Mouse (Mus musculus) layer of hippocampus, adult 2 months (tissue): ENCODE measurements around the gene Noct. TPM values are rescaled to one million over a fixed set of nuclear protein-coding genes. Genes with fewer than 3 reads are reported as not detected.
"Not testable (repeated sequence)": the region's sequence is repeated elsewhere in the genome, so short reads cannot be mapped to it uniquely, and the experiment has no call there.

Experiments used
- DNase-seq, 2 experiments: peaks; one replicate each; pipeline ENCODE4 v3.0.0; 2022; ENCODE audit warnings: low spot score in 2 of 2
- H3K27ac ChIP-seq: fragments of 200-600 bp; 2 replicates; pipeline ENCODE4 v1.8.1; 2022
- H3K4me3 ChIP-seq: fragments of 200-600 bp; 2 replicates; pipeline ENCODE4 v1.8.1; 2022; ENCODE audit warnings: mild to moderate bottlenecking
- CTCF ChIP-seq: fragments of 200-600 bp; conservative IDR thresholded peaks from 2 replicates; pipeline ENCODE4 v1.8.1; 2022; ENCODE audit warnings: antibody characterized with exemption, mild to moderate bottlenecking, moderate library complexity
- long read RNA-seq, 2 experiments: library from polyadenylated mRNA; stranded (forward); transcript quantifications; one replicate each; pipeline ENCODE4 v2.0.0; 2021; ENCODE audit warnings: borderline mapping rate in 2 of 2
- total RNA-seq, 2 experiments: library from RNA; stranded (reverse); gene quantifications; 2 replicates each; pipeline ENCODE4 v1.2.3; 2021

Gene Noct
- 10 to 100 TPM; 57.2 to 61.0 TPM for total RNA-seq
- long read RNA-seq, experiment 1, transcript Noct-201 (3 exons, 3,059 nt), result major isoform, 78 of 80 reads
- long read RNA-seq, experiment 1, partial matches to known transcripts, result 0 of 80 reads
- long read RNA-seq, experiment 1, other reads (novel, unspliced or antisense), result 2 of 80 reads
- long read RNA-seq, experiment 2, full-length matches to known transcripts, result 98 of 106 reads
- long read RNA-seq, experiment 2, partial matches to known transcripts, result 0 of 106 reads
- long read RNA-seq, experiment 2, other reads (novel, unspliced or antisense), result 8 of 106 reads

DNA sequence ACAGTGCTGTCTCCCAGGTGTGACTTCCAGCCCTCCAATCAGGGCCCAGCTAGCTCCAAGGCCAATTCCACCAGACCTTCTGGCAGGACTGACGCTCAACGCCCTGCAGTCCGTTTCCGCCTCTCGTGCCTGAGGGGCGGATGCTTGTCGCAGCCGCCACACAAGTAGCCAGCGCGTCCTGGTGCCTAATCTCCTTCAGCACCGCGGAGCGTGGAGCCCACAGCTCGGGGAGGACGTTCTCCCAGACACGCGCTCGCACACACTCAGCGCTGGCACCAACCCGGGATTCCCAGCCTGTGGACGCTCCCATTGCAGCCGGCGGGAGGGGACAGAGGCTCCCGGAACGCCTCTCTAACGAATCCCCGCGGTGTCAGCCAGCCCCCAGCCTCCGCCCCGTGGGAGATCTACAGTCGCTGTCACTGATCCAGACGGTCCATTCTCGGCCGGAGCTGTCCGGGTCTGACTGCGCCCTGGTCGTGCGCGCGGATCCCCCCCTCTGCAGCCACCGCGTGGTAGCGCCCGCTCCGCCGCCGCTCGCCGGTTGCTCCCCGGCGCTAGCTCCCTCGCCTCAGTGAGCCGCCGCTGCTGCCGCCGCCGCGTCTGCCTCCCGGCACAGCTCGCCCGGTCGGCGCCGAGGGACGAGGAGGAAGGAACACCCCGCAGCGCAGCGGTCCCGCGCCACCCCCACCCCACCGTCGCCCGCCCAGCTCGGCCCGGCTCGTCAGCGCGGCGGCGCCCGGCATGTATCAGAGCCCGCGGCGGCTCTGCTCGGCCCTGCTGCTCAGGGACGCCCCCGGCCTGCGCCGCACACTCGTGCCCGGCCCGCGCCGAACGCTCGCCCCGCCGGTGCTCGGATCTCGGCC lies at the start of gene Noct:
Gene Noct (plus strand): TSS at position 85 of the 863 bp plus-strand sequence.
- 0 out of 2 replicates have a peak, but pooled peaks have one; percentile 14 for TF ChIP-seq CTCF
- H3K4me3 ChIP-seq, result peak within 1 kb of the TSS; percentile 90
- peak within 1 kb of the TSS; percentile 100 for H3K27ac ChIP-seq
- DNase-seq, result peak; percentile 87

DNA sequence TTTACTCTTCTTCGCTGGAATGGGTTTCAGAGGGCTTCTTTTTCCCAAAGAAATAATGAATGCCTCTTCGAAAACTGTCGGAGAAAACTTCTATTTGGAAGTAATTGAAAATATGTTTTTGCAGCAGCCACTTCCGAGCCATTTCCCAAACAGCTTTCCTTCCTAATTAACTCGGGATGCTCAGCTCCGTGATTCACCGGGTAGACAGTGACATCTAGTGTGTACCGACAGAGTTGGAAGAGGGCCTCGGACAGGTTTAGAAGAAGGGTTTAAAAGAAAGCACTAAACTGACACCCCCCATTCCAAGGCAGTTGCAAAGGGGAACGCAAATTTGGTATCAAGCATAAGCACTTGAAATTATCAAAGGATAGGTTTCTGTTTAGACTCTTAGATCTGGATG lies 46.1 kb upstream of the Noct start:
- DNase-seq, result peak; percentile 26

DNA sequence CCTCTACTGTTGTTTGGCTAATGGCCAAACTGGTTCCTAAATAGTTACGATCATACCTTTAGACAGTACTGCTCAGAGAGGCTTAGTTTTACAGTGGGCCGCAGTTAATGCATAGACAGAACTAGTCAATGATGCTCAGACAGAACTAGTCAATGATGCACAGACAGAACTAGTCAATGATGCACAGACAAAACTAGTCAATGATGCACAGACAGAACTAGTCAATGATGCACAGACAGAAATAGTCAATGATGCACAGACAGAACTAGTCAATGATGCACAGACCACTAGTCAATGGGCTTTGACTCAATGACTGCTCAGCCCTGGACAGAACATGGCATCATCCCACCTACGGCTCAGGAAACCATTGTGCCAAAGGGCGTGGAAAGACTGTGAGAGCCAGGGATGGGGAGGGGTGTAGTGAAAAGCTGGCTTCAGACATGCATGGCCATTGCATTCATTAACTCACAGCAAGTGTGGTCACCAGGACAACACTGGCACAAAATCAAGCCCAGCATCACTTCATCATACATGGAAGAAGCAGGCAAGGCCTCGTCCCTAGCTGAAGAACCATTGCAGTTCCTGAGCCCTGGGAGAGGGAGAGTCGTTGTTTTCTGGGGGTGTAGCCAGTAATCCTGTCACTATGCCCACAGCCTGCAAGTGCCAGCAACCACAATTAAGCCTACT lies 44.6 kb upstream of the Noct start:
- H3K4me3 ChIP-seq, result no peak overlapping the region
- DNase-seq, result no peak
- H3K27ac ChIP-seq, result no peak overlapping the region
- no peak for TF ChIP-seq CTCF

More for the DNA sequence above, 46.1 kb upstream of the Noct start:
- Histone ChIP-seq H3K4me3 (no peak overlapping the region), H3K27ac (no peak overlapping the region)
- peak; percentile 73 for TF ChIP-seq CTCF

DNA sequence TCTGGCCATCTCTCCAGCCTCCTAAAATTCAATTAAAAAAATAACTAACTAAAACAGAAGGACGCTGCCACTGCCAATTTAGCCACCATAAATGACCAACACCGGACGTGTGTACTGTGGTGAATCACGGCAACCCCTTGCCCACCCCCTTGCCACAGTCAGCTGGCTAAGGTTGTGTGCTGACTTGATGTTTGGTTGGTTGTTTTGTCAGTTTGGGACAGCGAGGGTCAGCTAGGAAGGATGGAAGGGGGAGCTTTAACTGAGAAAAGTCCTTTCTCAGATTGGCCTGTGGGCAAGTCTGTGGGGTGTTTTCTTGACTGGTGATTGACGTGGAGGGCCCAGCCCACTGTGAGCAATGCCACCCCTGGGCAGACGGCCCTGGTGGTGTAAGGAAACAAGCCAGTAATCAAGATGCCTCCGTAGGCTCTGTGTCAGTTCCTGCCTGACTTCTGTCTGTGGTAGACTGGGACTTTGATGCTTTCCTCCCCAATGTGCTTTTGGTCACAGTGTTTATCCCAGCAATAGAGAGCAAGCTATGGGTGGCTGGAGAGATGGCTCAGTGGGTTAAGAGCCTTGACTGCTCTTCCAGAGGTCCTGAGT lies 43.8 kb upstream of the Noct start:
- Histone ChIP-seq H3K27ac (no peak overlapping the region), H3K4me3 (no peak overlapping the region)
- TF ChIP-seq CTCF, result no peak
- DNase-seq, result no peak

- Histone ChIP-seq H3K27ac (no peak overlapping the region), H3K4me3 (no peak overlapping the region)
- no peak for DNase-seq
- TF ChIP-seq CTCF, result no peak
Observed at GRCm38 (mm10) chr3:51182455-51182854, 41.8 kb upstream of the Noct start.

DNA sequence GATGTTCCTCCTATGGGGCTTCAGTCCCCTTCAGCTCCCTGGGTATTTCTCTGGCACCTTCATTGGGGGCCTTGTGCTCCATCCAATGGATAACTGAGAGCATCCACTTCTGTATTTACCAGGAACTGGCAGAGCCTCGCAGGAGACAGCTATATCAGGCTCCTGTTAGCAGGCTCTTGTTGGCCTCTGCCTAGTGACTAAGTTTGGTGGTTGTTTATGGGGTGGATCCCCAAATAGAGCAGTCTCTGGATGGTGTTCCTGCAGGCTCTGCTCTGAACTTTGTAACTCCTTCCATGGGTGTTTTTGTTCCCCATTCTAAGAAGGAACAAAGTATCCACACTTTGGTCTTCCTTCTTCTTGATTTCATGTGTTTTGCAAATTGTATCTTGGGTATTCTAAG lies 40.7 kb upstream of the Noct start:
- not testable (repeated sequence) for DNase-seq

DNA sequence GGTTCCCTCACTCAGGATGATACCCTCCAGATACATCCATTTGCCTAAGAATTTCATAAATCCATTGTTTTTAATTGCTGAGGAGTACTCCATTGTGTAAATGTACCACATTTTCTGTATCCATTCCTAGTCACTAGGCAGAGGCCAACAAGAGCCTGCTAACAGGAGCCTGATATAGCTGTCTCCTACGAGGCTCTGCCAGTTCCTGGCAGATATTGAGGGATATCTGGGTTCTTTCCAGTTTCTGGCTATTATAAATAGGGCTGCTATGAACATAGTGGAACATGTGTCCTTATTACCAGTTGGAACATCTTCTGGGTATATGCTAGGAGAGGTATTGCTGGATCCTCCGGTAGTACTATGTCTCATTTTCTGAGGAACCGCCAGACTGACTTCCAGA lies 40.3 kb upstream of the Noct start:
- H3K27ac ChIP-seq, H3K4me3 ChIP-seq, DNase-seq: not testable (repeated sequence)

More for the DNA sequence above, 40.7 kb upstream of the Noct start:
- H3K27ac ChIP-seq, H3K4me3 ChIP-seq: not testable (repeated sequence)

DNA sequence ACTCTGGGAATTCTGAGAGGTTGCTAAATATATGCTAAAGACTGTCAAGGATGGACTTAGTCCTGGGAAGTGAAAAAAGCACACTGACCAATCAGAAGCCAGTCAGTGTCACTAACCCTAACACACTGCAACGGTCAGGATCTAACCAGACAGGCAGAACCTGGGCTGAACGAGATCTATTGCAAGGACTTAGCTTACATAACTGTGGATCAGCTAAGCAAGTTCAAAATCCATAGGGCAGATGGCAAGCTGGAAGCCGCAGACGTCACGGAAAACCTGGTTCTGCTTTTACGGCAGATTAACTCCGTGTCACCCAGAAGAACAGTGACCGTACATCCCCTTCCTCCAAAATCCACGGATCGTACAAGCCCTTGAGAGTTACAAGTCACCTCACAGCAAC lies 39.5 kb upstream of the Noct start:
- TF ChIP-seq CTCF, result no peak
- H3K4me3 ChIP-seq, result no peak overlapping the region
- H3K27ac ChIP-seq, result no peak overlapping the region
- DNase-seq, result no peak

- Histone ChIP-seq H3K27ac (no peak overlapping the region), H3K4me3 (no peak overlapping the region)
- no peak for DNase-seq
- TF ChIP-seq CTCF, result no peak
Observed at GRCm38 (mm10) chr3:51185406-51185805, 38.8 kb upstream of the Noct start.

GRCm38 (mm10) chr3:51194075-51194474 lies 30.2 kb upstream of the Noct start:
- TF ChIP-seq CTCF, result no peak
- Histone ChIP-seq H3K4me3 (no peak overlapping the region), H3K27ac (no peak overlapping the region)
- no peak for DNase-seq

GRCm38 (mm10) chr3:51195321-51195720 lies 28.9 kb upstream of the Noct start:
- H3K4me3 ChIP-seq, result peak overlapping the region; percentile 26

GRCm38 (mm10) chr3:51195736-51196135 lies 28.5 kb upstream of the Noct start:
- no peak for DNase-seq
- peak overlapping the region; percentile 82 for H3K27ac ChIP-seq
- no peak for TF ChIP-seq CTCF
- H3K4me3 ChIP-seq, result peak overlapping the region; percentile 26

More at GRCm38 (mm10) chr3:51195321-51195720, 28.9 kb upstream of the Noct start:
- DNase-seq, result peak; percentile 71 to 88
- peak overlapping the region; percentile 82; the same call in 1 of the 2 replicates for H3K27ac ChIP-seq
- no peak for TF ChIP-seq CTCF

- Histone ChIP-seq H3K27ac (peak overlapping the region; percentile 82; the same call in 1 of the 2 replicates), H3K4me3 (no peak overlapping the region)
- DNase-seq, result no peak
- TF ChIP-seq CTCF, result no peak
Observed at GRCm38 (mm10) chr3:51196724-51197111, 27.5 kb upstream of the Noct start.
